Mouse (Mus musculus): Measurements from ENCODE around the gene Sec16b. TPM values are rescaled to one million over a fixed set of nuclear protein-coding genes. Genes with fewer than 3 reads are reported as not detected.

The Sec16b gene
- polyA plus RNA-seq, 1 experiment from 2014 or later = 2.1 TPM

- Histone ChIP-seq H3K27me3 (no peaks in the 10 kb centered on the region), H3K9me3 (no peaks in the 10 kb centered on the region), H3K27ac (no peak overlapping the region), H3K4me2 (replicated peaks) (no peak overlapping the region), H3K4me1 (no peaks in the 10 kb centered on the region), H3K9ac (no peak overlapping the region), H3K36me3 (no peaks in the 10 kb centered on the region), H3K4me3 (no peak overlapping the region)
- WGBS = 22% methylated on average over 9 of the region's 9 CpGs
- no peak for ATAC-seq (ENCODE audit: insufficient number of reproducible peaks, insufficient read depth, low FRiP score, low TSS enrichment)
These were observed 26.4 kb upstream of the Sec16b start for GRCm38 (mm10) chr1:157480090-157480489.

GRCm38 (mm10) chr1:157480901-157481300 lies 25.6 kb upstream of the Sec16b start:
- ATAC-seq (ENCODE audit: insufficient number of reproducible peaks, insufficient read depth, low FRiP score, low TSS enrichment) = no peak
- Histone ChIP-seq H3K4me3 (no peak overlapping the region), H3K9me3 (no peaks in the 10 kb centered on the region), H3K4me1 (no peaks in the 10 kb centered on the region), H3K27me3 (no peaks in the 10 kb centered on the region), H3K36me3 (no peaks in the 10 kb centered on the region), H3K27ac (no peak overlapping the region), H3K4me2 (replicated peaks) (no peak overlapping the region), H3K9ac (no peak overlapping the region)
- 54% methylated on average over 3 of the region's 3 CpGs for WGBS

DNA sequence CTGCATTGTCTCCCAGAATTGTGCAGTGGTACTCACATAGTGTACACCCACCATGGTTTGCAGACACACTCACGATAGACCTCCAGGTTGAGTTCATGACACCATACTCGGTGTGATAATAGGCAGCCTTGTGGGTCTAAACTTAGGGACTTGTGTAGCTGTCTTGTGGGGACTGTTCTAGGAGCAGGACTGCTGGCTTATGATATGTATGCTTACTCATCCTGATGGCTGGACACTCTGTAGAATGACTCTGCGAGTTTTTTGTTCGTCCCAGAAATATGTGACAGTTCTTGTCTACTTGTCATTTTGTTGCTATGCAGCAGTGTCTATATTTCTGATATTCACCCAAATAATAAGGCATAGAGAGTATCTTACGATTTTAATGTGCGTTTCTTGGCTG lies 24.9 kb upstream of the Sec16b start:
- no peaks in the 10 kb centered on the region for H3K9me3 ChIP-seq
- WGBS = 88% methylated on average over 6 of the region's 6 CpGs
- H3K4me2 ChIP-seq (replicated peaks) = no peak overlapping the region
- no peak overlapping the region for H3K4me3 ChIP-seq
- H3K36me3 ChIP-seq = no peaks in the 10 kb centered on the region
- no peaks in the 10 kb centered on the region for H3K27me3 ChIP-seq
- no peak overlapping the region for H3K9ac ChIP-seq
- no peak for ATAC-seq (ENCODE audit: insufficient number of reproducible peaks, insufficient read depth, low FRiP score, low TSS enrichment)
- no peak overlapping the region for H3K27ac ChIP-seq
- H3K4me1 ChIP-seq = no peaks in the 10 kb centered on the region

- H3K36me3 ChIP-seq = no peaks in the 10 kb centered on the region
- no peaks in the 10 kb centered on the region for H3K9me3 ChIP-seq
- ATAC-seq (ENCODE audit: insufficient number of reproducible peaks, insufficient read depth, low FRiP score, low TSS enrichment) = no peak
- WGBS = 89% methylated on average over 4 of the region's 4 CpGs
- no peak overlapping the region for H3K27ac ChIP-seq
- no peaks in the 10 kb centered on the region for H3K27me3 ChIP-seq
- no peak overlapping the region for H3K4me3 ChIP-seq
- no peaks in the 10 kb centered on the region for H3K4me1 ChIP-seq
- no peak overlapping the region for H3K9ac ChIP-seq
- H3K4me2 ChIP-seq (replicated peaks) = no peak overlapping the region
These were observed 22.4 kb upstream of the Sec16b start for GRCm38 (mm10) chr1:157484161-157484560.

DNA sequence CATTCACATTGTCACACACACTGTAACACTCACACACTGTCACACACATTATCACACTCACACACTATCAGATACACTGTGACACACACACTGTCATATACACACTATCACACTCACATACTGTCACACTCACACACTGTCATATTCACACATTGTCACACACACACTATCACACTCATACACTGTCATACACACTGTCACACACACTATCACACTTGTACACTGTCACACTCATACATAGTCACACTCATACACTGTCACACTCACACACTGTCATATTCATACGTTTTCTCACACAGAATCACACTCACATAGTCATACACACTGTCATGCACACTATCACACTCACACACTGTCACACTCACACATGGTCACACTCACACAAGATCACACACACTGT lies 5.9 kb upstream of the Sec16b start:
- Histone ChIP-seq H3K4me1 (no peaks in the 10 kb centered on the region), H3K4me3 (no peak overlapping the region), H3K9ac (no peak overlapping the region), H3K27me3 (no peaks in the 10 kb centered on the region), H3K27ac (no peak overlapping the region), H3K36me3 (no peaks in the 10 kb centered on the region), H3K4me2 (replicated peaks) (no peak overlapping the region), H3K9me3 (no peaks in the 10 kb centered on the region; the same call in 1 of the 2 replicates)
- ATAC-seq (ENCODE audit: insufficient number of reproducible peaks, insufficient read depth, low FRiP score, low TSS enrichment) = peak; percentile 50; the same call in 1 of the 2 replicates
- WGBS = 84% methylated on average over 1 of the region's 1 CpGs

DNA sequence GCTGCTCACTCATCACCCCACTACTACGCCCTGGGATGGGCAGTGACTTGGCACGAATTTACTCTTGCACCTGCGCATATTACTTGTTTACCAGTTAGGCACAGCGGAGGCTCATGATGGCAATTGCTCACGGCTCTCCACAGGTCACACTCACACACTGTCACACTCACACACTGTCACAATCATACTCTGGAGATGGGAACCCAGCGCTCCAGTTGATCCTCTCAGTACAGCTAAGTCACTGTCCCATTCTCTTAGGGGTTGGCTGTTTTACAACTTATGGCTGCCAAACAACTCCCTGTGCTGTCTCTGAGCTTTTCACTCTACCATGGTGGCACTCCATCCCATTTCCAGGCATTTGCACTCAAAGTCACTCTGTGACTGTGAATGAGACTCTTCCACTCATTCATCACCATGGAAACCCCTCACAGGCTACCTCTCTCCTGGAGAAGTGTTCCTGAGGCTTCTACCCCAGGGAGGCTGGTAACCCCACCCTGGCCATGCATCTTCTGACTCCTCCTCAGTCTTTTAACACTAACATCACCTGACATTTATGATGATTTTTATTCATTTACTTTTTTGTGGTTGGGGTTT lies 5.1 kb upstream of the Sec16b start:
- no peak overlapping the region for H3K4me3 ChIP-seq
- H3K36me3 ChIP-seq = no peaks in the 10 kb centered on the region
- no peak overlapping the region for H3K4me2 ChIP-seq (replicated peaks)
- no peaks in the 10 kb centered on the region for H3K27me3 ChIP-seq
- H3K9ac ChIP-seq = no peak overlapping the region
- H3K27ac ChIP-seq = no peak overlapping the region
- no peak for ATAC-seq (ENCODE audit: insufficient number of reproducible peaks, insufficient read depth, low FRiP score, low TSS enrichment)
- 92% methylated on average over 6 of the region's 6 CpGs for WGBS
- 0 out of 2 replicates have a peak, but pooled peaks cover under 1% of the 10 kb centered on the region for H3K4me1 ChIP-seq
- no peaks in the 10 kb centered on the region; the same call in 1 of the 2 replicates for H3K9me3 ChIP-seq

DNA sequence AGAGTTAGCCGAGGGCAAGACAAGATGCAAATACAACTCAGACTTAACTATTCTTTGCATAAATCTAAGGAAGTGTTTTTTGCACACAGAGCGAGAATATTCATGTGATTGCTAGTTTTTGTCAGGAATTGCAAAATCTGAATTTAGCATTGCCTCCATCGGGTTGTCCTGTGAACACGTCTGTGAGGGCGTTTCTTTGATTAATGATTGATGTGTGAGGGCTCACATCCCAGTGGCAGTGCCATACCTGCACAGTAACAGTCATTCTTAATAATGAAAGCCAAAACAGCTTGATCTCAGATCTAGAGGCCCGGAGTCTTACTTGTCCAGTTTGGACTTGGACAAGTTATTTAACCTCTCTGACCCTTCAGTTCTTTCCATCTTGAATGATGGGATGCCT lies 3.5 kb upstream of the Sec16b start:
- no peaks in the 10 kb centered on the region for H3K36me3 ChIP-seq
- no peak overlapping the region for H3K4me2 ChIP-seq (replicated peaks)
- H3K9ac ChIP-seq = no peak overlapping the region
- 85% methylated on average over 6 of the region's 6 CpGs for WGBS
- H3K27me3 ChIP-seq = no peaks in the 10 kb centered on the region
- H3K27ac ChIP-seq = no peak overlapping the region
- no peaks in the 10 kb centered on the region; the same call in 1 of the 2 replicates for H3K9me3 ChIP-seq
- no peak overlapping the region for H3K4me3 ChIP-seq
- no peak for ATAC-seq (ENCODE audit: insufficient number of reproducible peaks, insufficient read depth, low FRiP score, low TSS enrichment)
- peaks cover 5% of the 10 kb centered on the region; the same call in 1 of the 2 replicates for H3K4me1 ChIP-seq

GRCm38 (mm10) chr1:157506995-157507595 lies 567 bp downstream of the Sec16b start:
- Histone ChIP-seq H3K36me3 (no peaks in the 10 kb centered on the region), H3K27me3 (no peaks in the 10 kb centered on the region), H3K4me2 (replicated peaks) (no peak overlapping the region; the same call in 1 of the 2 replicates), H3K4me1 (peaks cover 5% of the 10 kb centered on the region; the same call in 1 of the 2 replicates), H3K9me3 (no peaks in the 10 kb centered on the region), H3K9ac (no peak overlapping the region), H3K4me3 (no peak overlapping the region), H3K27ac (no peak overlapping the region)
- WGBS = 53% methylated on average over 4 of the region's 4 CpGs
- 0 out of 2 replicates have a peak, but pooled peaks have one; percentile 35 for ATAC-seq (ENCODE audit: insufficient number of reproducible peaks, insufficient read depth, low FRiP score, low TSS enrichment)

DNA sequence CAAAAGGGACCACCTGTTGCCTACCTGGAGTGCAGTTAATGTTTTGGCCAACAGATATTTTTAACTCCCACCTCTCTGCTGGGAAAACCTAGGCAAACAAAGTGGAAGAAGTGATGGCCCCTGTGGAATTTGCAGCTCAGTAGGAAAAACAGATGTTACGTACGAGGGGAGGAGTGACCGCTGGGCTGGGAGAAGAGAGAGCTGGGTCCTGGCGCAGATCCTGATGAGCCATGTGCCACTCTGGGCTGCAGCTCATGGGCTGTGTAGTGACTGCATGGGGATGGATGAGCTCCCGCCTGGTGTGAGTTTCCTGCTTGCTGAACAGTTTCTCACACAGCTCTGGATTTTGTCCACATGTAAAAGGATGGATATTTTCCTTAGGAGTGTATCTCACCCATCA lies 1.3 kb downstream of the Sec16b start:
- 46% methylated on average over 5 of the region's 5 CpGs for WGBS
- H3K36me3 ChIP-seq = no peaks in the 10 kb centered on the region
- no peak overlapping the region for H3K27ac ChIP-seq
- ATAC-seq (ENCODE audit: insufficient number of reproducible peaks, insufficient read depth, low FRiP score, low TSS enrichment) = no peak
- H3K27me3 ChIP-seq = no peaks in the 10 kb centered on the region
- H3K4me1 ChIP-seq = peaks cover 5% of the 10 kb centered on the region; the same call in 1 of the 2 replicates
- H3K4me3 ChIP-seq = no peak overlapping the region
- H3K4me2 ChIP-seq (replicated peaks) = no peak overlapping the region
- no peak overlapping the region for H3K9ac ChIP-seq
- no peaks in the 10 kb centered on the region for H3K9me3 ChIP-seq

DNA sequence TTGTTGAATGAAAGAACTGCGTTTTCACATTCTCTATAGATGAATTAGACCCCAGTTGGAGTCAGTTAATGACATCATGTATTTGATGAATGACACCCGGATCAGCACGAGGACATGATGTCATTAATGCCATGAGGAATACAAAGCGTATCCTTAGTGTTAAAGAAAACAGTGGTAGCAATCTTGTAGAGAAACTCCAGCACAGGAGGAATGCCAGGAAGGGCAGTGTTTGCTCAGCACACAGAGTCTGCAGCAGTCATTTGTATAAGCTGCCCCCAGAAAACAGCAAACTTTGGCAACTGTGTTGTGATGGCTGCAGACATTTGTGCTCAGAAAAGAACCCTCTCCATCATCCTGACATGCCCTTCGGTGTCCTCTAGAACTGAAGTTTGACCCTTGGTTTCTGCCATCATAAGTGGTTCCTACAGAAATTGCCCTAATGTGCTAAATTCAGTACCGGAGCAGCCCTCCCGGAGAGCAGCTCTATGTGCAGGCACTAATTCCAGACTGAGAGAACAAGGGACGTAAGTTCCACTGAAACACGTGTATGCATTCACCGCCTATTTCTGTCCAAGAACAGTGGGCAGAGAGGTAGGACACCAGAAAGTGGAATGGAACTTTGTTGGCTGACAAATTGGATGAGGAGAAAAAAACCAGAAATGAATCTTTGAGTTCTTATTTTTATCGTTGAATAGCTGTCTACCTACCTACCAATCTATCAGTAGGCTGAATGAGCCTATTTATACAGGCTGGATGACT lies 6.3 kb downstream of the Sec16b start:
- no peak for ATAC-seq (ENCODE audit: insufficient number of reproducible peaks, insufficient read depth, low FRiP score, low TSS enrichment)
- H3K27me3 ChIP-seq = no peaks in the 10 kb centered on the region
- H3K9me3 ChIP-seq = no peaks in the 10 kb centered on the region
- H3K4me3 ChIP-seq = no peak overlapping the region
- no peak overlapping the region for H3K9ac ChIP-seq
- H3K4me1 ChIP-seq = peaks cover 1% of the 10 kb centered on the region; the same call in 1 of the 2 replicates
- 81% methylated on average over 11 of the region's 11 CpGs for WGBS
- H3K4me2 ChIP-seq (replicated peaks) = no peak overlapping the region
- H3K27ac ChIP-seq = no peak overlapping the region
- no peaks in the 10 kb centered on the region for H3K36me3 ChIP-seq

DNA sequence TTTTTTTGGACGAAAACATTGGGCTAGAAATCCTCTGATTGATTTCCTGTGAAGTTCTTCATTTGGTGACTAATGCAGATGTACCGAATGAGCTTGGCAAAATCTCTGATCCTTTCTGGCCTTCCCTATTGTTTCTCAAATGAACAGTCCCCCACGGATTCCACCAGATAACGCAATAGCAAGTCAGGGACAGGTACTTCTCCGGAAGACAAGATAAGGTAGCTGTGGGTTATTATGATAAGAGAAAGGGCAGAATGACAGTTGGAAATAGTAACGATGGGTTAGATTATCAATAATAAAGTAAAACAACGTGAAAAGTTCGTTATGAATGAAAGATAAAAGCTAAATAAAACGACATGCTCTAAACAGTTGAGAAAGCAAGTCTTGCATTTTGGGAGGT lies 7.0 kb downstream of the Sec16b start:
- H3K9me3 ChIP-seq = no peaks in the 10 kb centered on the region
- H3K4me1 ChIP-seq = no peaks in the 10 kb centered on the region
- 86% methylated on average over 9 of the region's 9 CpGs for WGBS
- no peaks in the 10 kb centered on the region for H3K27me3 ChIP-seq
- no peak for ATAC-seq (ENCODE audit: insufficient number of reproducible peaks, insufficient read depth, low FRiP score, low TSS enrichment)
- H3K4me3 ChIP-seq = no peak overlapping the region
- H3K27ac ChIP-seq = no peak overlapping the region
- no peak overlapping the region for H3K9ac ChIP-seq
- no peaks in the 10 kb centered on the region for H3K36me3 ChIP-seq
- H3K4me2 ChIP-seq (replicated peaks) = no peak overlapping the region

- H3K9ac ChIP-seq = no peak overlapping the region
- H3K4me2 ChIP-seq (replicated peaks) = no peak overlapping the region
- no peak overlapping the region for H3K27ac ChIP-seq
- H3K4me1 ChIP-seq = no peaks in the 10 kb centered on the region
- WGBS = 71% methylated on average over 4 of the region's 4 CpGs
- H3K9me3 ChIP-seq = no peaks in the 10 kb centered on the region
- no peaks in the 10 kb centered on the region for H3K36me3 ChIP-seq
- no peak overlapping the region for H3K4me3 ChIP-seq
- H3K27me3 ChIP-seq = no peaks in the 10 kb centered on the region
- ATAC-seq (ENCODE audit: insufficient number of reproducible peaks, insufficient read depth, low FRiP score, low TSS enrichment) = no peak
These were observed 7.8 kb downstream of the Sec16b start for GRCm38 (mm10) chr1:157514298-157514697.

Measured in embryonic facial prominence, embryonic 12.5 days (tissue).